In the genomic region with DNA sequence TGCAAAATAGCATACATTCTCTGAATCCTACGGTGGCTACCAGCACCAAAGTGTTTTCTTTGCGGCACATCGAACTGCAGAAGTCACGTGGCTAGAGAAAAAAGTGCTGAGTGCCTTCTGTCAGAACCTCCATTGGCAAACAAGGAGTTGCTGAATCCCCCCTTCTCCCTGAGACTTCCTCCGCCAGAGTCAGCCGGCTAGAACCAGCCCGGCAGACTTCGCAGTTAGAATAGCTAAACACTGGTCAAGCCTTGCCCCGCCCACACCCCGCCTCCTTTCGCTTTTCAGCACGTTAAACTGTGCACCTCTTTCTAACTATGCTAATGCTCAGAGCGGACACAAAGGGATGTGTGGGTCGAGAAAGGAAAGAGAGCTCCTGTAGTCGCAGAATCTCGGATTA, we compare ENCODE assay signal across 9 mouse cellular contexts. TPM values are rescaled to one million over a fixed set of nuclear protein-coding genes. Genes with fewer than 3 reads are reported as not detected.
DNase-seq lines count a peak whose midpoint lies in the region; ATAC-seq and TF ChIP-seq lines count a peak whose summit lies in the region.
"Had no signal": no experiment of that assay in that cellular context is flagged by ENCODE, and none has a peak within 500 bp of the region (broad histone marks: within the 10 kb centered on the region; RNA-seq: fewer than 3 reads in every experiment).

No protein-coding gene starts in this region.

- no peak for ATAC-seq in cerebellum, adult (ENCODE audit: insufficient number of reproducible peaks, low FRiP score, low TSS enrichment)
- ATAC-seq in inflammation-experienced regulatory T-cells, adult 6 months: peak; percentile 31
- ATAC-seq in megakaryocyte progenitor cell, adult 5-6 weeks (replicated peaks; ENCODE audit: poor library complexity): peak; percentile 56

- DNase-seq in cerebellum, adult 2 months: peak; percentile 37 to 47
- DNase-seq in cerebellum, postnatal 36 days: peak; percentile 26 to 34
- DNase-seq in gastrocnemius, postnatal 25 days: peak; percentile 27
- peak; percentile 41 to 48 for DNase-seq in left cerebral cortex, postnatal 36 days (ENCODE audit: low spot score in 2 of 2)
- peak; percentile 26 to 30 for DNase-seq in right cerebral cortex, postnatal 36 days (ENCODE audit: low spot score in 2 of 2)

- no peak for TF ChIP-seq CTCF in cerebellum, adult 2 months (IDR thresholded peaks at IDR 0.05; ENCODE audit: borderline replicate concordance, insufficient read depth, low read depth, low read length)

- peaks cover 2% of the 10 kb centered on the region; the same call in 1 of the 2 replicates for H3K27me3 ChIP-seq in cerebellum, adult 2 months (ENCODE audit: control insufficient read depth, insufficient read depth, low read length)

- under 1% methylated on average over 16 of the region's 16 CpGs for WGBS in cerebellum, adult 2 months

- peak overlapping the region; percentile 68 for H3K4me3 ChIP-seq in cerebellum, adult 2 months (replicated peaks; ENCODE audit: insufficient read depth, low read depth, low read length)

- H3K27ac ChIP-seq in cerebellum, adult 2 months (ENCODE audit: insufficient read depth, low read length): no peak overlapping the region

- H3K4me1 ChIP-seq in cerebellum, adult 2 months (ENCODE audit: control insufficient read depth, insufficient read depth, low read length): no peaks in the 10 kb centered on the region

- intact Hi-C loops in left cerebral cortex, postnatal 36 days (cut with DNase I): no loop called here

- no peak for TF ChIP-seq POLR2A in cerebellum, adult 2 months (IDR thresholded peaks at IDR 0.05; ENCODE audit: borderline replicate concordance, insufficient read depth, low read length)

RNA-seq across cellular contexts. Expression of gene Rimklb, which starts 7.0 kb away (rescaled TPM):
- 31.0 and 32.7 TPM in 2 replicates for polyA plus RNA-seq in cerebellum, adult 2 months (2012; rRNA removed)
- total RNA-seq in gastrocnemius, postnatal 25 days (2021): under 1 TPM; 0.82 to 0.88 TPM
- polyA plus RNA-seq in inflammation-experienced regulatory T-cells, adult 6 months (2017; shearing (Covaris generic)): under 1 TPM in 1 of 3 experiments, not detected in 2; 0.09 TPM
- total RNA-seq in left cerebral cortex, postnatal 36 days (2021): 10 to 100 TPM; 73.0 to 92.4 TPM
- total RNA-seq in megakaryocyte progenitor cell, adult 5-6 weeks (2015): not detected in 2 replicates
- total RNA-seq in megakaryocyte progenitor cell, adult 5-6 weeks (2017): not detected in 2 replicates

RNA-seq across cellular contexts. Expression of gene Mfap5, which starts 14.1 kb away (rescaled TPM):
- 0.59 and 1.6 TPM in 2 replicates for polyA plus RNA-seq in cerebellum, adult 2 months (2012; rRNA removed)
- total RNA-seq in gastrocnemius, postnatal 25 days (2021): 10 to 100 TPM; 51.1 to 85.7 TPM
- polyA plus RNA-seq in inflammation-experienced regulatory T-cells, adult 6 months (2017; shearing (Covaris generic)): not detected
- not detected for total RNA-seq in left cerebral cortex, postnatal 36 days (2021)
- total RNA-seq in megakaryocyte progenitor cell, adult 5-6 weeks (2015): not detected in 2 replicates
- not detected in 2 replicates for total RNA-seq in megakaryocyte progenitor cell, adult 5-6 weeks (2017)
- total RNA-seq: neutrophil, adult 5-6 weeks had no signal

Comparison
In these comparisons a context has a peak if more than half of its experiments do, and no peak if none do; other contexts are left out.
1. RNA of gene Rimklb, which starts 7.0 kb away (total RNA-seq): 73.0 to 92.4 TPM in left cerebral cortex, postnatal 36 days; 0.82 to 0.88 TPM in gastrocnemius, postnatal 25 days and not detected in megakaryocyte progenitor cell, adult 5-6 weeks; every median in the first group is over 10 times any median in the second.
2. RNA of gene Mfap5, which starts 14.1 kb away (total RNA-seq): 51.1 to 85.7 TPM in gastrocnemius, postnatal 25 days; not detected in left cerebral cortex, postnatal 36 days and not detected in megakaryocyte progenitor cell, adult 5-6 weeks; every median in the first group is over 10 times any median in the second.
3. Peak in every context shown above with its lines, with median percentiles within 50 percentile points of each other: DNase-seq.